ENCODE assay signal across 17 mouse cellular contexts in genomic region chr17:31502261-31502927, GRCm38 (mm10). TPM values are rescaled to one million over a fixed set of nuclear protein-coding genes. Genes with fewer than 3 reads are reported as not detected.
DNase-seq lines count a peak whose midpoint lies in the region; ATAC-seq lines count a peak whose summit lies in the region.
"Had no signal": no experiment of that assay in that cellular context is flagged by ENCODE, and none has a peak within 500 bp of the region (broad histone marks: within the 10 kb centered on the region; RNA-seq: fewer than 3 reads in every experiment).

No protein-coding gene starts in this region.

- WGBS in intestine, embryonic 16.5 days, result 80% methylated on average over 12 of the region's 12 CpGs
- 86% methylated on average over 12 of the region's 12 CpGs for WGBS in intestine, embryonic 15.5 days
- WGBS in limb, embryonic 10.5 days, result 96% methylated on average over 12 of the region's 12 CpGs

- 0 out of 2 replicates have a peak, but pooled peaks cover 3% of the 10 kb centered on the region for H3K4me1 ChIP-seq in intestine, embryonic 16.5 days (ENCODE audit: control insufficient read depth, insufficient read depth, low read length)
- no peaks in the 10 kb centered on the region for H3K4me1 ChIP-seq in intestine, embryonic 15.5 days (replicated peaks)
- H3K4me1 ChIP-seq in limb, embryonic 10.5 days, result no peaks in the 10 kb centered on the region
- H3K4me1 ChIP-seq: lung, embryonic 15.5 days had no signal

- no peak overlapping the region for H3K4me3 ChIP-seq in intestine, embryonic 16.5 days (ENCODE audit: low read length)
- no peak overlapping the region for H3K4me3 ChIP-seq in intestine, embryonic 15.5 days (replicated peaks)
- H3K4me3 ChIP-seq in limb, embryonic 10.5 days, result no peak overlapping the region
- H3K4me3 ChIP-seq: heart, adult 2 months; lung, embryonic 15.5 days had no signal

- H3K9ac ChIP-seq in intestine, embryonic 16.5 days (ENCODE audit: low read depth, low read length), result no peak overlapping the region
- no peak overlapping the region for H3K9ac ChIP-seq in intestine, embryonic 15.5 days
- H3K9ac ChIP-seq: hindbrain, embryonic 14.5 days; lung, embryonic 15.5 days had no signal

- H3K4me2 ChIP-seq in intestine, embryonic 16.5 days (ENCODE audit: low read depth, low read length), result no peak overlapping the region
- no peak overlapping the region for H3K4me2 ChIP-seq in intestine, embryonic 15.5 days (replicated peaks)
- H3K4me2 ChIP-seq: hindbrain, embryonic 14.5 days; lung, embryonic 15.5 days had no signal

- no peak for ATAC-seq in intestine, embryonic 16.5 days
- no peak for ATAC-seq in intestine, embryonic 15.5 days
- peak; percentile 76 for ATAC-seq in common myeloid progenitor, adult 5-6 weeks (replicated peaks; ENCODE audit: low read depth, poor library complexity, severe bottlenecking)
- ATAC-seq in megakaryocyte progenitor cell, adult 5-6 weeks (replicated peaks; ENCODE audit: poor library complexity), result peak; percentile 94
- ATAC-seq: intestine, postnatal 0 days had no signal

- 0 out of 2 replicates have a peak overlapping the region, but pooled peaks have one; percentile 9 for H3K27ac ChIP-seq in intestine, embryonic 16.5 days (ENCODE audit: low read length)
- no peak overlapping the region for H3K27ac ChIP-seq in intestine, embryonic 15.5 days
- H3K27ac ChIP-seq in limb, embryonic 10.5 days, result no peak overlapping the region
- H3K27ac ChIP-seq: heart, adult 2 months; hindbrain, embryonic 14.5 days; lung, embryonic 15.5 days had no signal

- H3K36me3 ChIP-seq in intestine, embryonic 16.5 days (ENCODE audit: control insufficient read depth, insufficient read depth, low read length), result peaks cover 26% of the 10 kb centered on the region
- peaks cover 64% of the 10 kb centered on the region for H3K36me3 ChIP-seq in intestine, embryonic 15.5 days
- peaks cover 100% of the 10 kb centered on the region for H3K36me3 ChIP-seq in limb, embryonic 10.5 days

- no peaks in the 10 kb centered on the region for H3K27me3 ChIP-seq in intestine, embryonic 16.5 days (replicated peaks; ENCODE audit: control insufficient read depth, insufficient read depth, low read length)
- H3K27me3 ChIP-seq in intestine, embryonic 15.5 days (replicated peaks), result no peaks in the 10 kb centered on the region
- H3K27me3 ChIP-seq in limb, embryonic 10.5 days (ENCODE audit: low read depth, poor library complexity, severe bottlenecking), result no peaks in the 10 kb centered on the region
- H3K27me3 ChIP-seq: lung, embryonic 15.5 days had no signal

- H3K9me3 ChIP-seq in intestine, embryonic 16.5 days (ENCODE audit: control insufficient read depth, low read length), result no peaks in the 10 kb centered on the region
- no peaks in the 10 kb centered on the region for H3K9me3 ChIP-seq in intestine, embryonic 15.5 days
- no peaks in the 10 kb centered on the region for H3K9me3 ChIP-seq in limb, embryonic 10.5 days (replicated peaks)
- H3K9me3 ChIP-seq: lung, embryonic 15.5 days had no signal

- DNase-seq in liver, result peak; percentile 46
- DNase-seq in lung, postnatal 25 days (ENCODE audit: low spot score), result no peak
- DNase-seq in limb, embryonic 10.5 days (ENCODE audit: low spot score), result no peak
- no peak for DNase-seq in testis, postnatal 14 days (ENCODE audit: low spot score)
- DNase-seq: adrenal gland, postnatal 14 days; cerebellum, adult 8-10 months; gastrocnemius, postnatal 14 days; heart, adult 2 months; right cerebral cortex, adult 18-20 months; spleen, adult 18-20 months had no signal

RNA-seq across cellular contexts. Expression of gene Wdr4, which starts 17.4 kb away (rescaled TPM):
- polyA plus RNA-seq in intestine, embryonic 16.5 days (2015; fragmentation: Nextera tagmentation; extraction: Ambion mirVana), result 39.5 and 42.3 TPM in 2 replicates
- polyA plus RNA-seq in intestine, embryonic 15.5 days (2015; fragmentation: Nextera tagmentation; extraction: Ambion mirVana), result 45.3 and 47.0 TPM in 2 replicates
- 15.1 and 18.3 TPM in 2 replicates for total RNA-seq in common myeloid progenitor, adult 5-6 weeks (2017)
- total RNA-seq in megakaryocyte progenitor cell, adult 5-6 weeks (2015), result 8.8 and 9.3 TPM in 2 replicates
- total RNA-seq in megakaryocyte progenitor cell, adult 5-6 weeks (2017), result 20.5 and 21.9 TPM in 2 replicates
- 69.5 and 73.2 TPM in 2 replicates for polyA plus RNA-seq in limb, embryonic 10.5 days (2016; fragmentation: Nextera tagmentation; extraction: Ambion mirVana)

RNA-seq across cellular contexts. Expression of gene Ndufv3, which starts 17.5 kb away (rescaled TPM):
- polyA plus RNA-seq in intestine, embryonic 16.5 days (2015; fragmentation: Nextera tagmentation; extraction: Ambion mirVana), result 467 and 488 TPM in 2 replicates
- 404 and 457 TPM in 2 replicates for polyA plus RNA-seq in intestine, embryonic 15.5 days (2015; fragmentation: Nextera tagmentation; extraction: Ambion mirVana)
- 182 and 243 TPM in 2 replicates for total RNA-seq in common myeloid progenitor, adult 5-6 weeks (2017)
- 120 and 129 TPM in 2 replicates for total RNA-seq in megakaryocyte progenitor cell, adult 5-6 weeks (2015)
- total RNA-seq in megakaryocyte progenitor cell, adult 5-6 weeks (2017), result 209 and 291 TPM in 2 replicates
- polyA plus RNA-seq in limb, embryonic 10.5 days (2016; fragmentation: Nextera tagmentation; extraction: Ambion mirVana), result 201 and 213 TPM in 2 replicates

Comparison
In these comparisons a context has a peak if more than half of its experiments do, and no peak if none do; other contexts are left out.
1. ATAC-seq: peak in common myeloid progenitor, adult 5-6 weeks (single experiment) and megakaryocyte progenitor cell, adult 5-6 weeks (single experiment); none in intestine, embryonic 16.5 days (single experiment) and intestine, embryonic 15.5 days (single experiment).